Comparison of ENCODE assay signal across 12 mouse cellular contexts in the genomic region with DNA sequence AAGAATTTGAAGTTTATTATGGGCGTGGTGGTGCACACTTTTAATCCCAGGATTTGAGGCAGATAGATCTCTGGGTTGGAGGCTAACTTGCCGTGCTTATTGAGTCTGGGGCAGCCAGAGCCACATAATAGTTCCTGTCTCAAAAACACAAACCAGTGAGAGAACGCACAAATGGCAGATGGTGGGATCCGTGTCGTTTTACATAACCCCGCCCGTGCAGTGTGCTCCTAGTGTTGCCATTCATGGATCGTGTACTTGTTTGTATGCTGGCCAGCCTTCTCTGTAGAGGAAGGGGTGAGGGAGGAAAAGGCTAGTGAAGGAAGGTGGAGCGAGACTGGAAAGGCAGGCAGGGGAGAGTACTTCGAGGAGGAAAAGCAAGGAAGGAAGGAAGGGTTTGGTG. TPM values are rescaled to one million over a fixed set of nuclear protein-coding genes. Genes with fewer than 3 reads are reported as not detected.
A peak's percentile ranks its signal among the peaks of the same experiment; 100 is the strongest.
DNase-seq lines count a peak whose midpoint lies in the region; TF ChIP-seq lines count a peak whose summit lies in the region.
"Had no signal": no experiment of that assay in that cellular context is flagged by ENCODE, and none has a peak within 500 bp of the region (broad histone marks: within the 10 kb centered on the region; RNA-seq: fewer than 3 reads in every experiment).

No protein-coding gene starts in this region.

- H3K4me3 ChIP-seq in gastrocnemius, adult 2 months, result peak overlapping the region; percentile 50
- H3K4me3 ChIP-seq in bone marrow macrophage, adult 2 months (ENCODE audit: insufficient read depth, low read length), result no peak overlapping the region

- no peak for TF ChIP-seq CTCF in gastrocnemius, adult 2 months (IDR thresholded peaks at IDR 0.05)
- no peak for TF ChIP-seq CTCF in bone marrow macrophage, adult 2 months (IDR thresholded peaks at IDR 0.05; ENCODE audit: low read depth, low read length)

- H3K4me1 ChIP-seq in bone marrow macrophage, adult 2 months (ENCODE audit: control insufficient read depth, insufficient read depth, low read length), result peaks cover 63% of the 10 kb centered on the region

- intact Hi-C loops in gastrocnemius, adult 2 months (cut with DNase I), result no loop called here
- intact Hi-C loops in gastrocnemius, postnatal 14 days (cut with DNase I; ENCODE audit: low total_unique reads), result no loop called here
- intact Hi-C loops in left cerebral cortex, postnatal 25 days (cut with DNase I), result no loop called here

- DNase-seq in gastrocnemius, adult 2 months, result peak; percentile 50
- DNase-seq in gastrocnemius, postnatal 14 days, result no peak
- peak; percentile 50 for DNase-seq in layer of hippocampus, adult 9-11 months
- no peak for DNase-seq in layer of hippocampus, adult 8-10 months (ENCODE audit: low spot score in 2 of 2)
- peak; percentile 32 for DNase-seq in cerebellum, adult 9-11 months
- DNase-seq in left cerebral cortex, postnatal 25 days (ENCODE audit: low spot score in 2 of 2), result no peak
- DNase-seq: adrenal gland, postnatal 25 days; kidney, adult 2 months; lung, adult 2 months; thymus, postnatal 4 days had no signal

- TF ChIP-seq POLR2A in bone marrow macrophage, adult 2 months (IDR thresholded peaks at IDR 0.05; ENCODE audit: borderline replicate concordance, low read depth, low read length), result no peak

- H3K27ac ChIP-seq in gastrocnemius, adult 2 months, result peak overlapping the region; percentile 80
- H3K27ac ChIP-seq in bone marrow macrophage, adult 2 months (ENCODE audit: insufficient read depth, low read depth, low read length), result peak overlapping the region; percentile 24

RNA-seq across cellular contexts. Expression of a gene that starts 26.5 kb away (rescaled TPM):
- total RNA-seq in gastrocnemius, adult 2 months (2021), result 10 to 100 TPM; 34.9 to 35.6 TPM
- total RNA-seq in gastrocnemius, postnatal 14 days (2021), result 10 to 100 TPM; 53.8 to 63.9 TPM
- 10 to 100 TPM; 35.7 to 48.2 (median 46.7) TPM for total RNA-seq in layer of hippocampus, adult 8-10 months (2022)
- polyA plus RNA-seq in bone marrow macrophage, adult 2 months (2012; ENCODE audit: insufficient read depth, insufficient read length, missing spikeins), result 133 and 150 TPM in 2 replicates
- total RNA-seq in left cerebral cortex, postnatal 25 days (2021), result 10 to 100 TPM; 27.6 to 32.9 TPM

RNA-seq across cellular contexts. Expression of a gene that starts 55.1 kb away (rescaled TPM):
- under 1 TPM in 1 of 2 experiments, not detected in 1; 0.26 TPM for total RNA-seq in gastrocnemius, adult 2 months (2021)
- total RNA-seq in gastrocnemius, postnatal 14 days (2021), result not detected
- 1 to 10 TPM; 3.3 to 4.3 (median 3.9) TPM for total RNA-seq in layer of hippocampus, adult 8-10 months (2022)
- not detected in 2 replicates for polyA plus RNA-seq in bone marrow macrophage, adult 2 months (2012; ENCODE audit: insufficient read depth, insufficient read length, missing spikeins)
- 1 to 10 TPM; 5.3 to 6.9 TPM for total RNA-seq in left cerebral cortex, postnatal 25 days (2021)
- total RNA-seq: CH12.LX had no signal

RNA-seq across cellular contexts. Expression of a gene that starts 55.5 kb away (rescaled TPM):
- total RNA-seq in gastrocnemius, adult 2 months (2021), result not detected
- not detected for total RNA-seq in gastrocnemius, postnatal 14 days (2021)
- total RNA-seq in layer of hippocampus, adult 8-10 months (2022), result 1 to 10 TPM; 4.3 to 8.0 (median 6.5) TPM
- not detected in 2 replicates for polyA plus RNA-seq in bone marrow macrophage, adult 2 months (2012; ENCODE audit: insufficient read depth, insufficient read length, missing spikeins)
- total RNA-seq in left cerebral cortex, postnatal 25 days (2021), result 10 to 100 TPM; 10.1 to 13.0 TPM
- total RNA-seq: adrenal gland, postnatal 25 days had no signal

Comparison
In these comparisons a context has a peak if more than half of its experiments do, and no peak if none do; other contexts are left out.
1. DNase-seq: peak in gastrocnemius, adult 2 months (single experiment), layer of hippocampus, adult 9-11 months (single experiment) and cerebellum, adult 9-11 months (single experiment); none in gastrocnemius, postnatal 14 days (single experiment), layer of hippocampus, adult 8-10 months (0 of 2) and left cerebral cortex, postnatal 25 days (0 of 2).
2. RNA of a gene that starts 55.5 kb away (total RNA-seq): 10.1 to 13.0 TPM in left cerebral cortex, postnatal 25 days and 4.3 to 8.0 TPM in layer of hippocampus, adult 8-10 months; not detected in gastrocnemius, adult 2 months and not detected in gastrocnemius, postnatal 14 days; every median in the first group is over 4 times any median in the second.